Mouse (Mus musculus) liver, embryonic 15.5 days (tissue): Measurements from ENCODE around the gene Sprtn. TPM values are rescaled to one million over a fixed set of nuclear protein-coding genes. Genes with fewer than 3 reads are reported as not detected.

Experiments
- ATAC-seq: fragments of 200-750 bp; cut with Nextera tagmentation; 2 replicates; pipeline ENCODE4 v1.8.0; 2017; ENCODE audit warnings: moderate number of reproducible peaks, mild to moderate bottlenecking, moderate library complexity; ENCODE audit not compliant: insufficient read depth
- H3K27ac ChIP-seq: fragments of 300-500 bp; sonication (generic); replicated peaks from 2 replicates; pipeline ENCODE4 v1.5.1; 2015; ENCODE audit warnings: mild to moderate bottlenecking, inconsistent platforms
- H3K27me3 ChIP-seq: fragments of 300-500 bp; sonication (generic); 2 replicates; pipeline ENCODE4 v1.6.1; 2015; ENCODE audit warnings: mild to moderate bottlenecking, inconsistent platforms
- H3K36me3 ChIP-seq: fragments of 300-500 bp; sonication (generic); replicated peaks from 2 replicates; pipeline ENCODE4 v1.6.1; 2015; ENCODE audit warnings: moderate library complexity, mild to moderate bottlenecking, inconsistent platforms
- H3K4me1 ChIP-seq: fragments of 300-500 bp; sonication (generic); replicated peaks from 2 replicates; pipeline ENCODE4 v1.6.1; 2015; ENCODE audit warnings: inconsistent platforms
- H3K4me2 ChIP-seq: fragments of 300-500 bp; sonication (generic); 2 replicates; pipeline ENCODE4 v1.6.1; 2015; ENCODE audit warnings: moderate library complexity, mild to moderate bottlenecking, inconsistent platforms
- H3K4me3 ChIP-seq: fragments of 300-500 bp; sonication (generic); replicated peaks from 2 replicates; pipeline ENCODE4 v1.5.1; 2015; ENCODE audit warnings: mild to moderate bottlenecking, inconsistent platforms
- H3K9ac ChIP-seq: fragments of 300-500 bp; sonication (generic); 2 replicates; pipeline ENCODE4 v1.6.1; 2015; ENCODE audit warnings: moderate library complexity, mild to moderate bottlenecking, inconsistent platforms
- H3K9me3 ChIP-seq: fragments of 300-500 bp; sonication (generic); replicated peaks from 2 replicates; pipeline ENCODE4 v1.6.1; 2016; ENCODE audit warnings: inconsistent platforms
- WGBS: fragments of 180-500 bp; shearing (Covaris S2); methylation state at CpG from one replicate; pipeline ENCODE4 v1.1.7; 2015; ENCODE audit warnings: mixed read lengths; ENCODE audit not compliant: insufficient replicate concordance; 5-methylcytosine and 5-hydroxymethylcytosine counted together
- polyA plus RNA-seq: library from polyadenylated mRNA; unstranded; fragments of >200 nt; fragmentation: Nextera tagmentation; extraction: Ambion mirVana; gene quantifications from 2 replicates; pipeline ENCODE4 v1.2.1, GENCODE M21; 2015

Sprtn gene
- polyA plus RNA-seq = 6.1 and 6.4 TPM in 2 replicates

DNA sequence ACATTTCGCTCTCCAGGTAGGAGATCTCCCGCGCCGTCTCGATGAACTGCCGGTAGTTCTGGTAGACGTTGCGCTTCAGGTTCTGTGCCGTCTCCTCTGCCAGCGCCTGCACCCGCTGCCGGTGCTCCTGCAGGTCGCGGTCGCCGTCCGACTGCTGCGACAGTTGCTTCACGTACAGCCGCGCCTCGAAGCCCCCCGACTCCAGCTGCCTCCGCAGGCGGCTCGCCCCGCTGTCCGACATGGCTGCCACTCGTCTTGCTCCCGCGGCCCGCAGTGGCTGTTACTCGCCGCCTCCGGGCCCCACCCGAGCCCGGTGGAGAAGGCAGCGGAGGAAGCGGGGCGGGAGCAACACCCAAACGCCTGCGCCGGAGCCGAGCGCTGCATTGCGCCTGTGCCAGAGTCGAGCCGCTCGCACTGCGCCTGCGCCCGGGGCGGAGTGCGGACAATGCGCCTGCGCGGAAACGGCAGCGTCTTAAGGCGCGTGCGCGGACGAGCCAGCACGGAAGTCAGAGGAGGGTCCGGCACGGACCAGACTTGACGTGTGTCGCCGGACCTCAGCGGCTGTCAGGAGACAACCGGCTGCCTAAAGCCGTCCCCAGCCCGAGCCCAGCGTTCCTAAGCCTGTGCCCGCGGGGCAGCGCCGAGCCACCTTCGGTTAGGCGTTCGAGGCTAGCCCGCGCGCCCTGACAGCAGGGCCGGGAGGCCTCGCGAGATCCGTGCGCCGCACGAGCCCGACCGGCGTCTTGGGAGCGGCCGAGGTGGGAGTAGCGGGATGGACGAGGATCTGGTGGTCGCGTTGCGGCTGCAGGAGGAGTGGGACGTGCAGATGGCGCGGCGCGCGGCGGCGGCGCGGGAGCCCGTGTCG lies at the start of gene Sprtn, which contains the start of gene Exoc8:
Gene Sprtn (plus strand): TSS at position 501 of the 865 bp plus-strand sequence.
Gene Exoc8 (minus strand): TSS at position 320 of the 865 bp plus-strand sequence.
- H3K9ac ChIP-seq = peak within 1 kb of the TSS; percentile 89
- peak within 1 kb of the TSS; percentile 92 for H3K27ac ChIP-seq
- H3K36me3 ChIP-seq = peaks cover 65% of the 10 kb centered on the region
- peak within 1 kb of the TSS; percentile 98 for H3K4me2 ChIP-seq
- peak; percentile 94 for ATAC-seq
- no peaks in the 10 kb centered on the region for H3K9me3 ChIP-seq
- peak within 1 kb of the TSS; percentile 86 for H3K4me3 ChIP-seq
- WGBS = under 1% methylated on average over 113 of the region's 114 CpGs
- peaks cover 51% of the 10 kb centered on the region for H3K4me1 ChIP-seq
- H3K27me3 ChIP-seq = no peaks in the 10 kb centered on the region

DNA sequence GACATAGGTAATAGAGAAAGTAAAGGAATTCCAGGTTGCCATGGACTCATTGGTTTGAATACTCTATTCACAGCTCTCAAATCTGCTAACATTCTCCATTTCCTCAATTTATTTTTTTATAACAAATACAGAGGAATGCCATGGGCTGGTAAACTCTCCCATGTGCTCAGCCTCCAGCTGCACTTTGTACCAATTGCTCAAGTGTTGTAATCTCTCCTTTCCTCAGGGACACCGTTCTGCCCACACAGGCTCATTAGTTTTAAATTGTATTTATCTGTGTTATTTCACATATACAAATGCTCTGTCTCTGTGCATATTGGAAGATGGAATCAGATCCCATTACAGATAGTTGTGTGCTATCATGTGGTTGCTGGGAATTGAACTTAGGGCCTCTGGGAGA lies 44.2 kb upstream of the Sprtn start:
- peaks cover 60% of the 10 kb centered on the region for H3K36me3 ChIP-seq
- 88% methylated on average over 1 of the region's 1 CpGs for WGBS
- ATAC-seq = no peak

GRCm38 (mm10) chr8:124859466-124859865 lies 38.2 kb upstream of the Sprtn start:
- Histone ChIP-seq H3K27me3 (no peaks in the 10 kb centered on the region), H3K27ac (no peak overlapping the region), H3K4me1 (peaks cover 24% of the 10 kb centered on the region)

More for the DNA sequence above, 44.2 kb upstream of the Sprtn start:
- no peaks in the 10 kb centered on the region for H3K9me3 ChIP-seq
- no peak overlapping the region for H3K4me3 ChIP-seq
- H3K27me3 ChIP-seq = no peaks in the 10 kb centered on the region
- no peaks in the 10 kb centered on the region for H3K4me1 ChIP-seq
- no peak overlapping the region for H3K27ac ChIP-seq
- no peak overlapping the region for H3K4me2 ChIP-seq
- no peak overlapping the region for H3K9ac ChIP-seq

GRCm38 (mm10) chr8:124860188-124860587 lies 37.5 kb upstream of the Sprtn start:
- 83% methylated on average over 3 of the region's 3 CpGs for WGBS
- H3K36me3 ChIP-seq = peaks cover 53% of the 10 kb centered on the region
- H3K9ac ChIP-seq = no peak overlapping the region
- no peak overlapping the region for H3K27ac ChIP-seq
- no peak for ATAC-seq
- no peak overlapping the region for H3K4me3 ChIP-seq
- no peaks in the 10 kb centered on the region for H3K9me3 ChIP-seq
- peaks cover 31% of the 10 kb centered on the region for H3K4me1 ChIP-seq
- H3K4me2 ChIP-seq = no peak overlapping the region
- H3K27me3 ChIP-seq = no peaks in the 10 kb centered on the region

More at GRCm38 (mm10) chr8:124859466-124859865, 38.2 kb upstream of the Sprtn start:
- H3K4me3 ChIP-seq = no peak overlapping the region
- peaks cover 60% of the 10 kb centered on the region for H3K36me3 ChIP-seq
- no peak overlapping the region for H3K9ac ChIP-seq
- no peaks in the 10 kb centered on the region for H3K9me3 ChIP-seq
- H3K4me2 ChIP-seq = no peak overlapping the region
- ATAC-seq = no peak

DNA sequence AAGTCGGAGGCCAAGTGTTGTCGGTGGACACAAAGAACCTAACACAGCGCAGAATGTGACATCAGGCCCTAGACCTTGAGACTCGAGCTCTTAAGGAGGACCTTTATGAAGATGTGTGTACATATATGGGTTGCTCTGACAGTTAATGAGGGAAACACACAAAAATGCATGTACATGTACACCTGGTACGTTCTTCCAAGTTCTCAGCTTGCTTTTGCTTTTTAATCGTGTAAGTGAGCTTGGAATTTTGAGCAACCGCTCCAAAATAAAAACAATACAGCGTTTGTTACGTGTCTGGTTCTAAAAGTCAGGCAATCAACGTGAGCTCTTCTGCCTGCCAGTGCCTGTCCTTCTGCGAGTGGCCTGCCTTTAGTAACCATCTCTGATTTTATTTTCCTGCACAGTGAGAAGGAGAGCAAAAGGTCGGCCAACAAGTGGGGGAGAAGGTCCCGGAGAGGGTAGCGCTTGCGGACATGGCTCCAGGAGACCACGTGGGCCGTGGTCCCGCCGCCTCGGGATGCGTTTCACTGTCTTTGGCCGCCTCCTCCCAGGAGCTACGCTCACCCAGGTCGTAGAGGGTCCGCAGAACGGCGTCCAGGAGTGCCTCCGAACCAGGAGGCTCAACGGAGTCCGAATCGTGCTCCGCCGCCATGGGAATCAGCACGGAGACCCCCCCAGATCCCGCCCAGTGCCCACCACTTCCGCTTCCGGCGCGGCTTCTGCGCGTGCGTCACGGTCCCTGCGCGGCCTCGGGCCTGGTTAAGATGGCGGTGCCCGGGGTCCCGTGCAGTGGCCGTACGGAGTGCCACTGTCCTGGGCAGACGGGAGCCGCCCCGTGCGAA lies 35.1 kb upstream of the Sprtn start, which contains the start of the genes Gnpat and 2810004N23Rik:
Gene Gnpat (plus strand): TSS at position 713 of the 842 bp plus-strand sequence.
Gene 2810004N23Rik (minus strand): TSS at position 800 of the 842 bp plus-strand sequence.
- WGBS = under 1% methylated on average over 55 of the region's 55 CpGs
- ATAC-seq = peak; percentile 93
- H3K4me3 ChIP-seq = peak within 1 kb of the TSS; percentile 95
- H3K27me3 ChIP-seq = no peaks in the 10 kb centered on the region
- H3K27ac ChIP-seq = peak within 1 kb of the TSS; percentile 85
- peaks cover 54% of the 10 kb centered on the region for H3K4me1 ChIP-seq
- H3K36me3 ChIP-seq = peaks cover 31% of the 10 kb centered on the region
- H3K9me3 ChIP-seq = no peaks in the 10 kb centered on the region
- peak within 1 kb of the TSS; percentile 91 for H3K9ac ChIP-seq
- H3K4me2 ChIP-seq = peak within 1 kb of the TSS; percentile 74

- Histone ChIP-seq H3K27me3 (no peaks in the 10 kb centered on the region), H3K36me3 (peaks cover 24% of the 10 kb centered on the region), H3K4me1 (peaks cover 55% of the 10 kb centered on the region), H3K9me3 (no peaks in the 10 kb centered on the region), H3K27ac (peak overlapping the region; percentile 85), H3K4me3 (peak overlapping the region; percentile 95), H3K4me2 (peak overlapping the region; percentile 74), H3K9ac (peak overlapping the region; percentile 91)
- WGBS = 0% methylated on average over 33 of the region's 33 CpGs
- ATAC-seq = peak; percentile 37
Measured at GRCm38 (mm10) chr8:124863163-124863677, 34.5 kb upstream of the Sprtn start.

- Histone ChIP-seq H3K4me3 (peak overlapping the region; percentile 95), H3K9ac (peak overlapping the region; percentile 91), H3K36me3 (peaks cover 19% of the 10 kb centered on the region), H3K27me3 (no peaks in the 10 kb centered on the region), H3K4me1 (peaks cover 55% of the 10 kb centered on the region), H3K27ac (peak overlapping the region; percentile 85; the same call in 1 of the 2 replicates), H3K4me2 (peak overlapping the region; percentile 74), H3K9me3 (no peaks in the 10 kb centered on the region)
- WGBS = under 1% methylated on average over 8 of the region's 8 CpGs
- ATAC-seq = no peak
Measured at GRCm38 (mm10) chr8:124863729-124864128, 34.0 kb upstream of the Sprtn start.

GRCm38 (mm10) chr8:124866669-124867068 lies 31.0 kb upstream of the Sprtn start:
- H3K27ac ChIP-seq = no peak overlapping the region
- WGBS = 12% methylated on average over 3 of the region's 3 CpGs
- H3K9me3 ChIP-seq = no peaks in the 10 kb centered on the region
- H3K4me1 ChIP-seq = peaks cover 48% of the 10 kb centered on the region
- H3K9ac ChIP-seq = no peak overlapping the region
- H3K27me3 ChIP-seq = no peaks in the 10 kb centered on the region
- ATAC-seq = no peak
- peaks cover 14% of the 10 kb centered on the region for H3K36me3 ChIP-seq
- no peak overlapping the region for H3K4me3 ChIP-seq
- H3K4me2 ChIP-seq = no peak overlapping the region

DNA sequence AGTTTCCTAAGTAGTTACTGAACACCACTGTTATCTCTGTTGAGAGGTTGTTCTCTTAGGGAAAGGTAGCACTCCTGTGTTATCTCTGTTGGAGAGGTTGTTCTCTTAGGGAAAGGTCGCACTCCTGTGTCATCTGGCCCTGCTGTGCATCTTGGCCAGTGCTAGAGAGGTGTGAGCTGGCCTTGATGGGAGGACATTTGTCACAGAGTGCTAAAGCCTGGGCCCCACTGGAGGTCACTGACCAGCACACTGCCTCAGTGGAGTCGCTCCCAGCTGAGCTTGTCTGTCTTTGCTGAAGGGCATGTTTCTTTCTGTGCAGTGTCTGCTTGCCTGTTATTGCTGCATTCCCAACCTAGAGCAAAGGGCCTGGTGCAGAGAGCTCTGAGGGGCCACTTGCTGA lies 30.6 kb upstream of the Sprtn start:
- no peak for ATAC-seq
- H3K27ac ChIP-seq = no peak overlapping the region
- 45% methylated on average over 2 of the region's 2 CpGs for WGBS
- no peak overlapping the region for H3K4me3 ChIP-seq
- no peak overlapping the region for H3K4me2 ChIP-seq
- peaks cover 19% of the 10 kb centered on the region for H3K36me3 ChIP-seq
- no peaks in the 10 kb centered on the region for H3K27me3 ChIP-seq
- no peaks in the 10 kb centered on the region for H3K9me3 ChIP-seq
- H3K4me1 ChIP-seq = peaks cover 45% of the 10 kb centered on the region
- no peak overlapping the region for H3K9ac ChIP-seq

DNA sequence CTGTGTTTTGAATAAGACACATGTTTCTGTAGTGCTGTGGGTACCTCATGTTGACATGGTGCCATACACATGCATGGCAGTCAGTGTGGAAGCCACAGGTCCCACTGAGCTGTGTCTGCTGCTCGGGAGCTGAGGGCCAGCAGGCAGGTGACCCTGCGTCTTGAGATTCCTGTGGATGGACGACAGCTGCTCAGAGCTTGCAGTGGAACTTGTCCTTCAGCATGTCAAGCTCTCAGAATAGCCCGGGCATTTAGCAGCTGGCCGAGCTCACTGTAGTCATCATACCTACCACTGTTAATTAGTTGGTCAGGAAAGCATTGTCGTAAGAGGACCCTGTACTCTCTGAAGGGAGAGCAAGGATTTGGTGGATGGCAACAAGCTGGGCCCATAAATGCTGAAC lies 28.0 kb upstream of the Sprtn start:
- Histone ChIP-seq H3K9ac (no peak overlapping the region), H3K27ac (no peak overlapping the region), H3K27me3 (no peaks in the 10 kb centered on the region), H3K4me1 (peaks cover 33% of the 10 kb centered on the region), H3K4me3 (no peak overlapping the region), H3K36me3 (peaks cover 45% of the 10 kb centered on the region), H3K4me2 (no peak overlapping the region), H3K9me3 (no peaks in the 10 kb centered on the region)
- ATAC-seq = no peak
- 79% methylated on average over 6 of the region's 6 CpGs for WGBS
